Mouse (Mus musculus): ENCODE measurements around the gene Tiam2.

Gene Tiam2

DNA sequence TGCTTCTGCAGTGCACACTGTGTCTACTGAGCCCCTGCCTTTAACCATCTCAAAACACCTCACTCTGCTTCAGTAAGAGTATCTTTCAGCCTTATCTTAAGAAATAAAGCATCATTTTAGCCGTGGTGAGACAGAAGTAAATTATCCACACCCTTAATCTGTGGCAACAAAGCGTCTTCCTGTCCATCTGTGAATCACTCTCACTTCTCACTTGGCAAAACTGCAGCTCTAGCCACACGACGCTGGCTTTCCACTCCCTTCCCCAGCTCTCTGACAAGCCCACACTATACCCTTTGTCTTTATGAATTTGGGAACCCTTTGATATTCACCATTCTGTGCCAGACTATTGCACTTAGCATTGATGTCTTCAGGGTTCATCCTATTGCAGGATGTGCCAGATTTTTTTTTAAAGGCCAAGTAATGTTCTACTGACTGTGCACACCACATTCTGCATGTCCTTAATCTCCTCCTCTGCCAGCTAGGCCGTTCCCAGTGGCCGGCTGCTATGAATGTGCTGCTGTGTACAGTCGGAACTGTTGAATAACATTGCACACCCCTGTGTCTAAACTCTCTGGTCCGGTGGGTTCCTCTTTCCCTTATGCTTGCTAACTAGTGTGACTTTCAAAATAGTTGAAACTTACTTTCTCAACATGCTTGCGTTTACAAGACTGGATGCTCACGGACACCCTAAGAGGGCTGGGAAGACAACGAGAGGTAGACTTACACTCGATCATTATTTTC, 126.4 kb downstream of the Tiam2 start:
- no peak for DNase-seq

DNA sequence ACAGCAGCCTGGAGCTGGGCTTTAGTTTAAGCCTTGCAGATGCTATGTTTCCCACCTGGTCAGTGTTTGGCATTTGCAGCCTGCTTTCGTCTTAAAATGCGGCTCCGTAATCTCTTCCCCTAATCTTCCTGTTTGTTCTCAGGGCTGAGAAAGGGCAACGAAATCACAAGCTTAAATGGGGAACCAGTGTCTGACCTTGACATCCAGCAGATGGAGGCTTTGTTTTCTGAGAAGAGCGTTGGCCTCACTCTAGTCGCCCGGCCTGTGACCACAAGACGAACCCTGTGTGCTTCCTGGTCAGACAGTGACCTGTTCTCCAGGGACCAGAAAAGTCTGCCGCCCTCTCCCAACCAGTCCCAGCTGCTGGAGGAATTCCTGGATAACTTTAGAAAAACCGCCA, 127.6 kb downstream of the Tiam2 start:
- no peak for DNase-seq

DNA sequence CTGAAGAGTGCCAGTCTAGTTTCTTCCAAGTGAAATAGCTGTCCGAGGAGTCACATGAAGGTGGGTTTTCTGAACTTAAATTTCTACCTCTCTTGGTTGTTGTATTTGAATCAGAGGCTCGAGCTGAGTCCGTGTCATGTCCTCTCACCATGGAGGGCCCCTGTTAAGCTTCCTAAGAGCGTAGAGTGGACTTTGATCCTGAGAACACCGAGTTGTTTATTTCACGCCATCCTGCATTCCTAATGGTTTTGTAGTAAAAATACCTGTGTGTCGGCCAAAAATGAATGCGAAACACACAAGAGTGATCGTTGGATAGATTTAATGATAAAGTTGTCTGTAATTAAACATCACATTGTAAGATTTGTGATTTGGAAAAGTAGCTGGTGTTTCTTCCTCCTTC, 128.5 kb downstream of the Tiam2 start:
- DNase-seq: no peak

- DNase-seq: no peak
These were observed 131.7 kb downstream of the Tiam2 start for GRCm38 (mm10) chr17:3457914-3458681.

DNA sequence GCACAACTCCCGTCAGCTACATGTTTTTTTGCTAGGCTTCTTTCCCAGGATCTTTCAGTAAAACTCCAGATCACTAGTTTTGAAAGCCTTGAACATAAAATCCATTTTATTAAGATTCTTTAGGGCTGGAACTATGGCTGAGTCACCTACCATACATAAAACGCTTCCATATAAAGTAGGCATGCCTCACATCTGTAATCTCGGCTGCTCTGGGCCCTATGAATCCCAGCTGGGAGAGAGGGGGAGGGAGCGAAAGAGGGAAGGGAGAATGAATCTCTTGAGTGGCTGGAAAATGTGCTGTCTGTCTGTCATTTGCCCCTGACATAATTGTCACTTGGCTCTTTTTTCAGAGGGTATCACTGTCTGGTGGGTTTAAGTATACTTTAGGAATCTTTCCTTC, 139.5 kb downstream of the Tiam2 start:
- DNase-seq: no peak

DNA sequence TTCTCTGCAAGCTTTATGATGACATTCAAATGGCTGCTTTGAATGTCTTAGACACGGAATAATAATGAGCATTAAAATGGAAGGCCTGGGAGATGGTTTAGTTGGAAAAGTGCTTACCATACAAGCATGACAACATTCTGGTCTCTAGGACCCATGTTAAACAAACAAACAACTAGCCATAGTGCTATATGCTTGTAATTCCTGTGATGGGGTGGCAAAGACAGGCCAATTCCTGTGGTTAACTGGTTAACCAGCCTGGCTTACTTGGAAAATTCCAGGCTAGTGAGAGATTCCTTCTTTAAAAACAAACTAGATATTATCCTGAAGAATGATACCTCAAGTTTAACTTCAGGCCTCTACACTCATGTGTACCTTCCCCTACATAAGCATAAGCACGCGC, 140.3 kb downstream of the Tiam2 start:
- DNase-seq: no peak

GRCm38 (mm10) chr17:3467636-3468324, 141.4 kb downstream of the Tiam2 start:
- no peak for DNase-seq

- no peak for DNase-seq
These were observed 145.6 kb downstream of the Tiam2 start for GRCm38 (mm10) chr17:3472018-3472417.

DNA sequence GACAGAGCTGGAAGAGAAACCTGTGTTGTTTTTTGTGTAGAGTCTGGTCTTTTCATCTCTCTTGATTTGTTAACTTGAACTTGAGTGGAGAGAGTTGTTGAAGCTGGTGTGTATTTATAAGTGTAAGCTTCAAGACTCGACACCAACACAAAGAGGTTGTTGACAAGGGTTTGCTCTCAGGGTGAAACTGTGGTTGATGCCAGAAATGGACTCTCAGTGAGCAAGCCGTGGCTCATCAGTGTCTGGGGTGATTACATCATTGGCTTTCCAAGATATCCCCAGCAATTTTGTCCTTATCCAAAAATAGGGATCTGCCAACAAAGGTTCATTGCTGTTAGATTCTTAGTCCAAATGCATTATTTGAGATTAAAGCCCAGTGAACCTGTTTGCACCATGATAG, 150.2 kb downstream of the Tiam2 start:
- DNase-seq: no peak

DNA sequence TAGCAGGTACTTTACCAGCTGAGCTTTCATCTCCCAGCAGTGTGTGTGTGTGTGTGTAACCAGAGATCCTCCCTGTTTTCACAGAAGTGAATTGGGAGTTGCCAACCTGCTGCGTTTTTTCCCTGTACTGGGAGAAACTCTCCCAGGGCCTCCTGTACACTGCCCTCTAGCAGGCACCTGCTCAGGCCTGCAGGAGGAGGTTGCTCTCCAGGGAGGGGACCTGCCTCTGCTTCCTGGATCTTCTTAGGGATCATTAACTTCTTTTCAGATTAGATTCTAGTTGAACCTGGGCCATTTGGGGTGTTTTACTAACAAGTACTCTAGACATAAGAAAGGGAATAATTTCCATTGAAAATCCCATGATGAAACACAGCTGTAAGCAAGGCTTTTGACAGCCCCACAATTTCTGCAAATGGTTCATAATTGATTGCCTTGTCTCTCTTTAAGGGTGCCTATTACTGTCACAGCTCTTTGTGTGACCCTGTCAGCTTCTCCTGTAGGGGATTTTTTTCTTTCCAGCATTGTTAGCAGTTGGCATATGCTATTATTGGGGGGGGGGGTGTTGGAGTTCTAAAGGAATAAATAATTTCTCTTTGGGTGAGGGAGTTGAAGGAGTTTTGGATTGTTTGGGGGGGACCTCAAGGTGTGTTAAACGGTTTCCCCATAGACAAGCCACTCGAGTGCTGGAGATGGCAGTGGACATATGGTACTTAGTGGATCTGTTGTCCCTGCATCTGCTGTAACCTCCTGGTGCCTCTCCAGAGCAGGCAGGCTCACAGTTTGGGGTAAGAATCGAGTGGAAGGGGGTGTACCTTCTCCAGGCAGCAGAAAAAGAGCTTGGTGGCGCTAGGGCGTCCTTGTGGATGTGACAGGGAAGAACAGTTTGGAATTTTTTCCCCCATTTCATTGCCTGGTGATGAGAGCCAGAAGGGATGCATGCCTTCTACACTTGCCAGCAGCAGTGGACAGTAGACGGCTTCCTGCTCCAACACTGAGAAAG, 155.5 kb downstream of the Tiam2 start:
- DNase-seq: peak; percentile 45 to 63

DNA sequence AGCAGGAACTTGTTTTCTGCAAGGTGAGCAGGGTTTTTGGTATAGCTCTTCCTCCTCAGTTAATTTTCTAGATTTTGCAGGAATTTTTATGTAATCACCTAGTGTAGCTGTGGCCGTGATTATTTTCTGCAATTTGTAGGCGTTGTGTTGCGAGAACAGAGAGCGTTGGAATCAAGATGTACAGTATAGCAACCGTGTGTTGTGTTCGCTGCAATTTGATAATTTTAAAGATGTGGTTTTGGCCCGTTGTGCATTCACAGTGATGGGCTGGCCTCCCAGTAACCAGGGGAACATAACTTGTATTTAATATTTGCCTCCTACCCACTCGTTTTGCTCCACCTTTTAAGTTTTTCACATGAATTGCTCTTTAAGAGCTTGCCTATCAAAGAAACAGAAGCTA, 156.7 kb downstream of the Tiam2 start:
- no peak for DNase-seq

GRCm38 (mm10) chr17:3485851-3486250, 159.5 kb downstream of the Tiam2 start:
- no peak for DNase-seq

DNA sequence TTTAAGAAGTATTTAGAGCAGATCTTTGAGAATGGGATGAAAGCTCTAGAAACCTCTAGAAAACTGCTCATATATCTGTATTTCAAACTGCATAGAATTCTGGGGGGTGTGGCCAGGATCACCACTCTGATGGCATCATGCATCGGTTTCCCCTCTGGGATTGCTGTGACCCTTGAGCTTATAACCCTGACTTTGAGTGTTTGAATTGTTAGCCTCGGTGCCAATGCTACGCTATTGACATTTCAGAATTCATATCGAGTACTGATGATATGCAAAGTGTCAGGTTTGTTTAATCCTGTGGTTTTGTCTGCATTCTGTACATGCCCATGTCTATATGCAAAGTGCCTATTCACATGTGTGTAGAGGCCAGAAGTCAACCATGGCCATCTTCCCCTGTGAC, 160.8 kb downstream of the Tiam2 start:
- no peak for DNase-seq

DNA sequence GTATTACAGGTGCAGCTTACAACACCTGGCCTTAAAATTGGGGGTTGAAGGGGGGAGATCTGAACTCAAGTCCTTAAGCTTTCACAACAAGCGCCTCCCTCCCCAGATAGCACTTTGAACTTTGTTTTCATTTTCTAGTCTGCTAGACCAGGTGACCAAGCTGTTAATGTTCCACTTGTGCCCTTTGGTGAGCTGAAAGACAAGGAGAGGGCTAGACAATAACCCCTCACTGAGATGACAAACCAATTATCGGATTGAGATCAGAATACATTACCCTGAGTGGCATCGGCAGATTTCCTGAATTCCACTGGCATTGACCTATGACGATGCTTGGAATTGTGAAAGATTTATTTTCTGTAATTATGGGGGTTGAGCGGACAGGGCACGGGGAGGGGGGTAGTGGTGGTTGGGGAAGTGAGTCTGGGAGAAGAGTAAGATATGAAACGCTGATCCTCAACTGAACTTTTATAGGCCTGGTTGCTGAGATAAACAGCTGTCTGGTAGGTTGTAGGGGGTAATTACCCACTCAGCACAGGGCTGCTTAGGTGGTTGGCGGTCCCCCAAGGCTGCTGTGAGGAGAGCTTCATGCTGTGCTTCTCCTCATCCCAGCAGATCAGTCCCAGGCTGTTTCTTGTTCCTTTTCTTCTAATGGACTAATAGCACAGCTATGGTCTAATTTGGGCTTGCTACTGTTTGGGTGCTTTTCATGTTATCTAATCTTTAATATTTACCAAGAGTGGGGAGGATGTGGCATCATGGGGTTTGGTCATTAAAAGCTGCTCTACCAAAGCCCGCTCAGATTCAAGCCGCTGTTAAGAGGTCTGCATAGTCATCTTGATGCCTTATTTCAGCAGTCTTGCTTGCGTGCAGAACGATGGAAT, 161.6 kb downstream of the Tiam2 start:
- no peak for DNase-seq

DNA sequence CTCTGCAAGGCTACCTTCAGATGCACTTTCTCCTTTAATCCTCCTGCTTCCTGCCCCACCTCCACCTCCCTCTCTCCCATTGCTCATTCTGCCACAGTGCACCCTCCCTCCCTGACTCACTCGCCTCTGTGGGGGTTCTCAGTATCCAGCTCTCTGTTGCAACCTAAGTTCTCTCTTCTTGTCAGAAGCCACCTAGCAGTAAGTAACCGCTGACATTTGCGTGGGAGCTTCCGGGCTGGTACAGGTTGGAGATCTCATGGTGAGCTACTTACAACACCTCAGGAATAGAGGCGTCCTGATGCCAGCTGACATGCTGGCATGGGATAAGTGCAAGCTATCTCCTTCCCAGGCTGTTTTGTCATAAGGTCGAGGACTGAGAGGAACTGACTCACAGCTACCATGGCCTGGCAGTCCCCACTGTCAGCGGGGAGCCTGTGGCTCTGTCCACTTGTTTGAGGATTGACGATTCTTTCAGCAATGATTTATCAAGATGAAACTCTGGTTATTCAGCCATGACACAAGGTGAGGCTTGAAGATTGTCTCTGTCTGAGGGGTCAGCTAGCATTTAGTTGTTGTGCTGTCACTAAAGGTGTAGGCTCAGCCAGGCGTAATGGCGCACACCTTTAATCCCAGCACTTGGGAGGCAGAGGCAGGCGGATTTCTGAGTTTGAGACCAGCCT, 164.0 kb downstream of the Tiam2 start:
- DNase-seq: no peak

GRCm38 (mm10) chr17:3491065-3491464, 164.7 kb downstream of the Tiam2 start:
- no peak for DNase-seq

DNA sequence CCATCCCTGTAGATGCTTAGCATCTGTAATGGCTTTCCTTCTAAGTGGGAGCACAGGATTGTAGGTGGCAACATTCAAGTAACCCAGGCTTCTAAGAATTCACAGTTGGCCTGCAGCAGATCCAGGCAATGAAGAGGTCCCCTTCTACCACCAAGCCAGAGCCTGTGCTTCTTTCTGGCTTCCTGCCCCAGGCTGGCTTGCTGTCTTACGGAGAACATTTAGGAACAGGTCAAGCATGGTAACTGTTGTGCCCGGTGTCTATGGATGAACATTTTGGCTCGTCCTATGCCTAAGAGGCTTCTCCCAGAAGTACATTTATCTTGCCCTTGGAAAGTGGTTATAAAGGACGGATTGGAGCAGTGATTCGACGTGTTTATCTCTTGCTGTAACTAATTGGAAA, 165.3 kb downstream of the Tiam2 start:
- peak in 1 of 2 experiments; percentile 18 for DNase-seq

GRCm38 (mm10) chr17:3495576-3495975, 169.2 kb downstream of the Tiam2 start:
- DNase-seq: no peak

- no peak for DNase-seq
These were observed 169.7 kb downstream of the Tiam2 start for GRCm38 (mm10) chr17:3496080-3496479.

DNA sequence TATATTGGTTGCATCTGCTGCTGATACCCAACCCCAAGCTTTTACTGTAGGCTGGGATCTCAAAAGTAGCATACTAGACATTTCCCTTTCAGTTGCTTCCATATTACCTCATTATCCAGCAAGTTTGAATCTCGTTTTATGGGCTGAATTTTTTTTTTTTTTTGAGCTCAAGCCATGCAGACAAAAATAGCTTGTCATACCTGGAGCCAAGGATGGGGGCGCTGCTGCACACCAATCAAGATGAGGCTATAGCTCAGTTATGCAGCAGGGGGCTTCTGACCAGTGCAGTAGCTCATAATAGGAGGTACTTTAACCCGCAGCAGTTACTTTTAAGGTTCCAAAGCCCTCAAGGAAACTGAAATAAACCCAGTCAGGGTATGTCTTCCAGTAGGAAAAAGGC, 171.7 kb downstream of the Tiam2 start:
- DNase-seq: peak in 1 of 2 experiments; percentile 32

- no peak for DNase-seq
These were observed 172.2 kb downstream of the Tiam2 start for GRCm38 (mm10) chr17:3498580-3498979.

Data from cerebellum, postnatal 25 days (tissue).